Mouse (Mus musculus) cerebellum, postnatal 14 days (tissue): ENCODE data around the gene Rcn2.

Source experiments
- DNase-seq, 2 experiments: peaks; one replicate each; pipeline ENCODE4 v3.0.0; 2021; ENCODE audit warnings: mixed read lengths in 2 of 2

Rcn2 gene

GRCm38 (mm10) chr9:56097584-56098298 lies 56.1 kb downstream of the Rcn2 start:
- no peak for DNase-seq

- no peak for DNase-seq
Observed at GRCm38 (mm10) chr9:56100041-56100522, 58.4 kb downstream of the Rcn2 start.

DNA sequence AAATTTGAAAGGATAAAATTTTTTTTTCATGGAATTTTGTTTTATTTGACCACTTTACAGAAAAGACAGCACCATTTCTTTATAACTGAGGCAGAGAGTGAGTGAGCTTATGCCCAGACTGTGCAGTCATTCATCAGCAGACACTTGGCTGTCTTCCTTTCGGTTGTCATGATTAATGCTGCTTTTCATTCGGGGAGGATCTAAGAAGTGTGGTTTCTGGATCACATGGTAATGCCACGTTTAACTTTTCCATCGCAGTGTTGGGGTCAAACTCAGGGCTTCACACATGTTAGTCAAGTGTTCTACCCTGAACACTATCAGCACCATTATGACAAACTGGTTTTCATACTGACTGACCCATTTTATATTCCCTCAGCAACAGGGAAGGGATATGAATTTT lies 59.4 kb downstream of the Rcn2 start:
- DNase-seq: no peak

- DNase-seq: no peak
Observed at GRCm38 (mm10) chr9:56104921-56105320, 63.3 kb downstream of the Rcn2 start.

GRCm38 (mm10) chr9:56106274-56107072 lies 64.8 kb downstream of the Rcn2 start:
- DNase-seq: no peak

DNA sequence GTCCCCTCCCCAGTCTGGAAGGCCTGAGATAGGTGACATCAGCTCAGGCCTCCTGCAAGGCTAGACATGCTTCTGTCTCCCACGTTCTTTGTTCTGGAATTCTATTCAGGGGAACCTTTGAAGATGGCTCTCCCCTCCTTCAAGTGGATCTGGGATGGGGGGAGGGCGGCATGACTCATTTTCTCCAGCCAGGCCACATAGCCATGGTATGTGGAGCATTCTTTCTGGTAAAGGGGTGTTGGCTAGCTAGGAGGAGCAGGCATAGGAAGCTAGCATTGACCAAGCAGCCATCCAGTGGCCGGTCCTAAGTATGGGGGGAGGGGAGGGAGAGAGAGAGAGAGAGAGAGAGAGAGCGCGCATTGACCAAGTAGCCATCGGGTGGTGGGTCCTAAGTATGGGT lies 65.9 kb downstream of the Rcn2 start:
- DNase-seq: no peak

- no peak for DNase-seq
Observed at GRCm38 (mm10) chr9:56108174-56108573, 66.5 kb downstream of the Rcn2 start.
